Mouse (Mus musculus): ENCODE measurements around the gene Gm10944. TPM values are rescaled to one million over a fixed set of nuclear protein-coding genes. Genes with fewer than 3 reads are reported as not detected.

Gm10944 gene
- total RNA-seq (2023) = not detected

GRCm38 (mm10) chr10:10681048-10681447 lies at the start of gene Gm10944:
Gm10944 (plus strand) TSS chr10:10681348.

Other genes with a start within 250 kb of the Gm10944 start
- 0.12 TPM for gene Adgb, start 209.0 kb upstream of the Gm10944 start, total RNA-seq (2023)
- 3.5 TPM for gene Rab32, start 123.1 kb upstream of the Gm10944 start, total RNA-seq (2023)

Data from CD4-positive naive resting alpha-beta T cell, adult 57 days (primary cell).